Mouse (Mus musculus): ENCODE data around the gene Lrpprc. TPM values are rescaled to one million over a fixed set of nuclear protein-coding genes. Genes with fewer than 3 reads are reported as not detected.

Lrpprc gene
- total and polyA plus RNA-seq, 3 experiments, result 54.4 to 73.8 (median 65.9) TPM

- H3K79me2 ChIP-seq (replicated peaks; ENCODE audit: control insufficient read depth, extremely low read depth, insufficient read depth, poor library complexity, severe bottlenecking), result peaks cover 63% of the 10 kb centered on the region
- no peaks in the 10 kb centered on the region for H3K9me3 ChIP-seq (replicated peaks; ENCODE audit: low read length)
- no peak overlapping the region for H3K27ac ChIP-seq (ENCODE audit: insufficient read depth, low read depth)
- in situ Hi-C loops (cut with MboI; ENCODE audit: low pct_ligation_motif_present, low pct_unique_long_range_greater_than_20kb, low sequenced_read_pairs) (no loop called here), dilution Hi-C loops (cut with MboI; ENCODE audit: extremely low pct_ligation_motif_present, extremely low pct_unique_long_range_greater_than_20kb, low sequenced_read_pairs) (no loop called here)
- H3K4me2 ChIP-seq (ENCODE audit: insufficient read depth, low read depth, poor library complexity, severe bottlenecking), result no peak overlapping the region
- TF ChIP-seq NELFE (IDR thresholded peaks at IDR 0.05; ENCODE audit: low read depth, low read length) (no peak), NRF1 (IDR thresholded peaks at IDR 0.05; ENCODE audit: low read depth, low read length) (no peak), ELF1 (IDR thresholded peaks at IDR 0.05; ENCODE audit: low read depth, low read length) (no peak), KAT2A (IDR thresholded peaks at IDR 0.05; ENCODE audit: insufficient replicate concordance, low read length) (no peak), HCFC1 (IDR thresholded peaks at IDR 0.05; ENCODE audit: low read depth, low read length) (no peak), ZNF384 (IDR thresholded peaks at IDR 0.05; ENCODE audit: low read depth, low read length) (no peak), RCOR1 (conservative IDR thresholded peaks at IDR 0.05; ENCODE audit: low read depth, low read length) (no peak), USF2 (conservative IDR thresholded peaks at IDR 0.05; ENCODE audit: low read depth, low read length) (no peak)
- H3K9ac ChIP-seq (ENCODE audit: insufficient read depth, low read depth), result no peak overlapping the region
- no peak overlapping the region for H3K4me3 ChIP-seq (replicated peaks in 1 of 3; ENCODE audit: low read depth in 2 of 3, low read length in 2 of 3, poor library complexity in 1 of 3)
- no peak for DNase-seq (ENCODE audit: extremely low read depth)
- H3K4me1 ChIP-seq (ENCODE audit: control insufficient read depth in 1 of 2, insufficient read depth in 2 of 2), result peaks cover 4 to 12% of the 10 kb centered on the region in 2 experiments
- H3K27me3 ChIP-seq (replicated peaks), result no peaks in the 10 kb centered on the region
- H3K36me3 ChIP-seq (replicated peaks in 1 of 2; ENCODE audit: control insufficient read depth in 1 of 2, insufficient read depth in 1 of 2, low read length in 1 of 2), result peaks cover 32 to 89% of the 10 kb centered on the region in 2 experiments
Observed at GRCm38 (mm10) chr17:84783491-84783890, 7.1 kb downstream of the Lrpprc start.

GRCm38 (mm10) chr17:84780321-84780720 is 10.3 kb downstream of the Lrpprc start:
- no peak overlapping the region for H3K9ac ChIP-seq (ENCODE audit: insufficient read depth, low read depth)
- H3K4me1 ChIP-seq (ENCODE audit: control insufficient read depth in 1 of 2, insufficient read depth in 2 of 2), result peaks cover 0 to 8% of the 10 kb centered on the region in 2 experiments; a peak in 2 of 4 replicates
- H3K36me3 ChIP-seq (replicated peaks in 1 of 2; ENCODE audit: control insufficient read depth in 1 of 2, insufficient read depth in 1 of 2, low read length in 1 of 2), result peaks cover 26 to 79% of the 10 kb centered on the region in 2 experiments
- in situ Hi-C loops (cut with MboI; ENCODE audit: low pct_ligation_motif_present, low pct_unique_long_range_greater_than_20kb, low sequenced_read_pairs) (no loop called here), dilution Hi-C loops (cut with MboI; ENCODE audit: extremely low pct_ligation_motif_present, extremely low pct_unique_long_range_greater_than_20kb, low sequenced_read_pairs) (no loop called here)
- no peak overlapping the region for H3K27ac ChIP-seq (ENCODE audit: insufficient read depth, low read depth)
- TF ChIP-seq BHLHE40 (IDR thresholded peaks at IDR 0.05; ENCODE audit: low read depth, low read length) (no peak), CTCF (conservative IDR thresholded peaks at IDR 0.05 in 1 of 2, IDR thresholded peaks at IDR 0.05 in 1 of 2; ENCODE audit: low read depth in 2 of 2, low read length in 2 of 2) (no peak), RCOR1 (conservative IDR thresholded peaks at IDR 0.05; ENCODE audit: low read depth, low read length) (no peak), JUND (conservative IDR thresholded peaks at IDR 0.05; ENCODE audit: low read depth, low read length) (no peak), HCFC1 (IDR thresholded peaks at IDR 0.05; ENCODE audit: low read depth, low read length) (no peak), POLR2AphosphoS2 (IDR thresholded peaks at IDR 0.05; ENCODE audit: low read depth, low read length) (no peak)
- no peak for DNase-seq (ENCODE audit: extremely low read depth)
- H3K79me2 ChIP-seq (replicated peaks; ENCODE audit: control insufficient read depth, extremely low read depth, insufficient read depth, poor library complexity, severe bottlenecking), result peaks cover 31% of the 10 kb centered on the region
- H3K27me3 ChIP-seq (replicated peaks), result no peaks in the 10 kb centered on the region
- H3K4me3 ChIP-seq (replicated peaks in 1 of 3; ENCODE audit: low read depth in 2 of 3, low read length in 2 of 3, poor library complexity in 1 of 3), result no peak overlapping the region
- no peaks in the 10 kb centered on the region for H3K9me3 ChIP-seq (replicated peaks; ENCODE audit: low read length)
- no peak overlapping the region for H3K4me2 ChIP-seq (ENCODE audit: insufficient read depth, low read depth, poor library complexity, severe bottlenecking)

- Histone ChIP-seq H3K4me2 (ENCODE audit: insufficient read depth, low read depth, poor library complexity, severe bottlenecking) (no peak overlapping the region), H3K4me3 (replicated peaks in 1 of 3; ENCODE audit: low read depth in 2 of 3, low read length in 2 of 3, poor library complexity in 1 of 3) (no peak overlapping the region), H3K4me1 (ENCODE audit: control insufficient read depth in 1 of 2, insufficient read depth in 2 of 2) (peaks cover 0 to 8% of the 10 kb centered on the region in 2 experiments; a peak in 2 of 4 replicates), H3K27ac (ENCODE audit: insufficient read depth, low read depth) (no peak overlapping the region), H3K27me3 (replicated peaks) (no peaks in the 10 kb centered on the region), H3K9me3 (replicated peaks; ENCODE audit: low read length) (no peaks in the 10 kb centered on the region), H3K79me2 (replicated peaks; ENCODE audit: control insufficient read depth, extremely low read depth, insufficient read depth, poor library complexity, severe bottlenecking) (peaks cover 15% of the 10 kb centered on the region), H3K36me3 (replicated peaks in 1 of 2; ENCODE audit: control insufficient read depth in 1 of 2, insufficient read depth in 1 of 2, low read length in 1 of 2) (peaks cover 34 to 79% of the 10 kb centered on the region in 2 experiments), H3K9ac (ENCODE audit: insufficient read depth, low read depth) (no peak overlapping the region)
- dilution Hi-C loops (cut with MboI; ENCODE audit: extremely low pct_ligation_motif_present, extremely low pct_unique_long_range_greater_than_20kb, low sequenced_read_pairs) (no loop called here), in situ Hi-C loops (cut with MboI; ENCODE audit: low pct_ligation_motif_present, low pct_unique_long_range_greater_than_20kb, low sequenced_read_pairs) (no loop called here)
- DNase-seq (ENCODE audit: extremely low read depth), result no peak
- TF ChIP-seq RAD21 (IDR thresholded peaks at IDR 0.05; ENCODE audit: low read depth, low read length), result no peak
- TF ChIP-seq RCOR1 (conservative IDR thresholded peaks at IDR 0.05; ENCODE audit: low read depth, low read length), result no peak
- TF ChIP-seq SIN3A (IDR thresholded peaks at IDR 0.05; ENCODE audit: low read length), result no peak
- no peak for TF ChIP-seq HCFC1 (IDR thresholded peaks at IDR 0.05; ENCODE audit: low read depth, low read length)
- no peak for TF ChIP-seq ZC3H11A (IDR thresholded peaks at IDR 0.05; ENCODE audit: low read depth, low read length)
- no peak for TF ChIP-seq JUN (IDR thresholded peaks at IDR 0.05; ENCODE audit: insufficient read depth, low read depth, low read length)
- no peak for TF ChIP-seq TBP (conservative IDR thresholded peaks at IDR 0.05; ENCODE audit: low read depth, low read length)
- TF ChIP-seq NRF1 (IDR thresholded peaks at IDR 0.05; ENCODE audit: low read depth, low read length), result no peak
- no peak for TF ChIP-seq CHD2 (IDR thresholded peaks at IDR 0.05; ENCODE audit: low read length)
- TF ChIP-seq USF2 (conservative IDR thresholded peaks at IDR 0.05; ENCODE audit: low read depth, low read length), result no peak
- no peak for TF ChIP-seq GABPA (IDR thresholded peaks at IDR 0.05; ENCODE audit: insufficient replicate concordance, low read depth, low read length)
- TF ChIP-seq MEF2A (IDR thresholded peaks at IDR 0.05; ENCODE audit: borderline replicate concordance, low read depth, low read length), result no peak
- no peak for TF ChIP-seq ETS1 (conservative IDR thresholded peaks at IDR 0.05; ENCODE audit: low read depth, low read length)
- no peak for TF ChIP-seq ZNF384 (IDR thresholded peaks at IDR 0.05; ENCODE audit: low read depth, low read length)
- TF ChIP-seq IRF4 (IDR thresholded peaks at IDR 0.05; ENCODE audit: low read depth, low read length), result no peak
- no peak for TF ChIP-seq MYC (IDR thresholded peaks at IDR 0.05; ENCODE audit: low read depth, low read length)
- no peak for TF ChIP-seq POLR2A (IDR thresholded peaks at IDR 0.05; ENCODE audit: low read depth, low read length)
- no peak for TF ChIP-seq SMC3 (IDR thresholded peaks at IDR 0.05; ENCODE audit: low read depth, low read length)
- TF ChIP-seq NELFE (IDR thresholded peaks at IDR 0.05; ENCODE audit: low read depth, low read length), result no peak
Observed at GRCm38 (mm10) chr17:84778477-84778978, 12.1 kb downstream of the Lrpprc start.

Measured in CH12.LX (cell line).